Mouse (Mus musculus) stomach, postnatal 0 days (tissue): ENCODE data around the gene Plac1.

Source experiments
- CTCF ChIP-seq: IDR thresholded peaks from 2 replicates; pipeline ENCODE4 v1.5.1; 2016; ENCODE audit warnings: antibody characterized with exemption, low read depth, mild to moderate bottlenecking, moderate library complexity
- EP300 ChIP-seq: optimal IDR thresholded peaks from 2 replicates; pipeline ENCODE3; 2016; ENCODE audit warnings: antibody characterized with exemption

- TF ChIP-seq CTCF (no peak), EP300 (no peak)
These were observed 28.9 kb upstream of the Plac1 start for GRCm38 (mm10) chrX:53268856-53269255.
